Mouse (Mus musculus): ENCODE data around the gene Rptor. TPM values are rescaled to one million over a fixed set of nuclear protein-coding genes. Genes with fewer than 3 reads are reported as not detected.
A peak's percentile ranks its signal among the peaks of the same experiment; 100 is the strongest.

Gene Rptor
- polyA plus RNA-seq, 1 experiment from 2014 or later: 19.2 TPM

- 58% methylated on average over 5 of the region's 5 CpGs for WGBS
- no peak overlapping the region for H3K27ac ChIP-seq (ENCODE audit: low read depth, low read length)
- H3K4me2 ChIP-seq (ENCODE audit: low read depth, low read length, severe bottlenecking): no peak overlapping the region
- no peak for ATAC-seq (replicated peaks; ENCODE audit: low FRiP score)
- no peak overlapping the region for H3K9ac ChIP-seq (ENCODE audit: low read length)
- no peaks in the 10 kb centered on the region for H3K4me1 ChIP-seq (replicated peaks; ENCODE audit: control insufficient read depth, insufficient read depth, low read length)
- DNase-seq (ENCODE audit: low spot score): peak; percentile 83
- no peaks in the 10 kb centered on the region for H3K36me3 ChIP-seq (ENCODE audit: control insufficient read depth, insufficient read depth, low read length)
- H3K4me3 ChIP-seq (ENCODE audit: low read depth, low read length): no peak overlapping the region
- no peaks in the 10 kb centered on the region for H3K27me3 ChIP-seq (ENCODE audit: control insufficient read depth, insufficient read depth, low read length)
- H3K9me3 ChIP-seq (ENCODE audit: control insufficient read depth, low read length): no peaks in the 10 kb centered on the region
Measured at GRCm38 (mm10) chr11:119618763-119619162, 16.1 kb downstream of the Rptor start.

- Histone ChIP-seq H3K4me2 (ENCODE audit: low read depth, low read length, severe bottlenecking) (no peak overlapping the region), H3K9ac (ENCODE audit: low read length) (no peak overlapping the region), H3K27ac (ENCODE audit: low read depth, low read length) (no peak overlapping the region), H3K4me1 (replicated peaks; ENCODE audit: control insufficient read depth, insufficient read depth, low read length) (no peaks in the 10 kb centered on the region), H3K9me3 (ENCODE audit: control insufficient read depth, low read length) (no peaks in the 10 kb centered on the region), H3K36me3 (ENCODE audit: control insufficient read depth, insufficient read depth, low read length) (no peaks in the 10 kb centered on the region), H3K4me3 (ENCODE audit: low read depth, low read length) (no peak overlapping the region), H3K27me3 (ENCODE audit: control insufficient read depth, insufficient read depth, low read length) (no peaks in the 10 kb centered on the region)
- 75% methylated on average over 3 of the region's 3 CpGs for WGBS
- DNase-seq (ENCODE audit: low spot score) (no peak), ATAC-seq (replicated peaks; ENCODE audit: low FRiP score) (no peak)
Measured at GRCm38 (mm10) chr11:119621266-119621665, 18.6 kb downstream of the Rptor start.

- Histone ChIP-seq H3K27ac (ENCODE audit: low read depth, low read length) (no peak overlapping the region), H3K4me2 (ENCODE audit: low read depth, low read length, severe bottlenecking) (no peak overlapping the region), H3K9ac (ENCODE audit: low read length) (no peak overlapping the region), H3K4me1 (replicated peaks; ENCODE audit: control insufficient read depth, insufficient read depth, low read length) (no peaks in the 10 kb centered on the region), H3K27me3 (ENCODE audit: control insufficient read depth, insufficient read depth, low read length) (no peaks in the 10 kb centered on the region), H3K4me3 (ENCODE audit: low read depth, low read length) (no peak overlapping the region), H3K36me3 (ENCODE audit: control insufficient read depth, insufficient read depth, low read length) (no peaks in the 10 kb centered on the region), H3K9me3 (ENCODE audit: control insufficient read depth, low read length) (no peaks in the 10 kb centered on the region)
- ATAC-seq (replicated peaks; ENCODE audit: low FRiP score) (no peak), DNase-seq (ENCODE audit: low spot score) (no peak)
- WGBS: 83% methylated on average over 8 of the region's 8 CpGs
Measured at GRCm38 (mm10) chr11:119623800-119624199, 21.1 kb downstream of the Rptor start.

GRCm38 (mm10) chr11:119624401-119624800, 21.7 kb downstream of the Rptor start:
- Histone ChIP-seq H3K9me3 (ENCODE audit: control insufficient read depth, low read length) (no peaks in the 10 kb centered on the region), H3K27me3 (ENCODE audit: control insufficient read depth, insufficient read depth, low read length) (no peaks in the 10 kb centered on the region), H3K4me2 (ENCODE audit: low read depth, low read length, severe bottlenecking) (no peak overlapping the region), H3K4me3 (ENCODE audit: low read depth, low read length) (no peak overlapping the region), H3K36me3 (ENCODE audit: control insufficient read depth, insufficient read depth, low read length) (no peaks in the 10 kb centered on the region), H3K4me1 (replicated peaks; ENCODE audit: control insufficient read depth, insufficient read depth, low read length) (no peaks in the 10 kb centered on the region), H3K9ac (ENCODE audit: low read length) (no peak overlapping the region), H3K27ac (ENCODE audit: low read depth, low read length) (no peak overlapping the region)
- 82% methylated on average over 4 of the region's 4 CpGs for WGBS
- no peak for DNase-seq (ENCODE audit: low spot score)
- ATAC-seq (replicated peaks; ENCODE audit: low FRiP score): no peak

- no peak for DNase-seq (ENCODE audit: low spot score)
- H3K9me3 ChIP-seq (ENCODE audit: control insufficient read depth, low read length): no peaks in the 10 kb centered on the region
- ATAC-seq (replicated peaks; ENCODE audit: low FRiP score): no peak
- H3K4me1 ChIP-seq (replicated peaks; ENCODE audit: control insufficient read depth, insufficient read depth, low read length): no peaks in the 10 kb centered on the region
- H3K4me2 ChIP-seq (ENCODE audit: low read depth, low read length, severe bottlenecking): no peak overlapping the region
- no peaks in the 10 kb centered on the region for H3K27me3 ChIP-seq (ENCODE audit: control insufficient read depth, insufficient read depth, low read length)
- H3K9ac ChIP-seq (ENCODE audit: low read length): no peak overlapping the region
- no peaks in the 10 kb centered on the region for H3K36me3 ChIP-seq (ENCODE audit: control insufficient read depth, insufficient read depth, low read length)
- no peak overlapping the region for H3K4me3 ChIP-seq (ENCODE audit: low read depth, low read length)
- no peak overlapping the region for H3K27ac ChIP-seq (ENCODE audit: low read depth, low read length)
- WGBS: 70% methylated on average over 3 of the region's 3 CpGs
Measured at GRCm38 (mm10) chr11:119624955-119625354, 22.2 kb downstream of the Rptor start.

GRCm38 (mm10) chr11:119625476-119625875, 22.8 kb downstream of the Rptor start:
- Histone ChIP-seq H3K9me3 (ENCODE audit: control insufficient read depth, low read length) (no peaks in the 10 kb centered on the region), H3K36me3 (ENCODE audit: control insufficient read depth, insufficient read depth, low read length) (no peaks in the 10 kb centered on the region), H3K27ac (ENCODE audit: low read depth, low read length) (no peak overlapping the region), H3K9ac (ENCODE audit: low read length) (no peak overlapping the region), H3K4me2 (ENCODE audit: low read depth, low read length, severe bottlenecking) (no peak overlapping the region), H3K4me3 (ENCODE audit: low read depth, low read length) (no peak overlapping the region), H3K4me1 (replicated peaks; ENCODE audit: control insufficient read depth, insufficient read depth, low read length) (no peaks in the 10 kb centered on the region), H3K27me3 (ENCODE audit: control insufficient read depth, insufficient read depth, low read length) (no peaks in the 10 kb centered on the region)
- DNase-seq (ENCODE audit: low spot score) (no peak), ATAC-seq (replicated peaks; ENCODE audit: low FRiP score) (no peak)
- WGBS: 92% methylated on average over 6 of the region's 6 CpGs

- H3K27me3 ChIP-seq (ENCODE audit: control insufficient read depth, insufficient read depth, low read length): no peaks in the 10 kb centered on the region
- H3K9ac ChIP-seq (ENCODE audit: low read length): no peak overlapping the region
- H3K4me3 ChIP-seq (ENCODE audit: low read depth, low read length): no peak overlapping the region
- H3K27ac ChIP-seq (ENCODE audit: low read depth, low read length): no peak overlapping the region
- H3K4me2 ChIP-seq (ENCODE audit: low read depth, low read length, severe bottlenecking): no peak overlapping the region
- H3K4me1 ChIP-seq (replicated peaks; ENCODE audit: control insufficient read depth, insufficient read depth, low read length): no peaks in the 10 kb centered on the region
- 89% methylated on average over 6 of the region's 6 CpGs for WGBS
- H3K9me3 ChIP-seq (ENCODE audit: control insufficient read depth, low read length): no peaks in the 10 kb centered on the region
- no peak for DNase-seq (ENCODE audit: low spot score)
- no peak for ATAC-seq (replicated peaks; ENCODE audit: low FRiP score)
- H3K36me3 ChIP-seq (ENCODE audit: control insufficient read depth, insufficient read depth, low read length): no peaks in the 10 kb centered on the region
Measured at GRCm38 (mm10) chr11:119625943-119626342, 23.2 kb downstream of the Rptor start.

- H3K9me3 ChIP-seq (ENCODE audit: control insufficient read depth, low read length): no peaks in the 10 kb centered on the region
- DNase-seq (ENCODE audit: low spot score) (no peak), ATAC-seq (replicated peaks; ENCODE audit: low FRiP score) (no peak)
- no peak overlapping the region for H3K27ac ChIP-seq (ENCODE audit: low read depth, low read length)
- no peak overlapping the region for H3K9ac ChIP-seq (ENCODE audit: low read length)
- H3K36me3 ChIP-seq (ENCODE audit: control insufficient read depth, insufficient read depth, low read length): no peaks in the 10 kb centered on the region
- H3K4me1 ChIP-seq (replicated peaks; ENCODE audit: control insufficient read depth, insufficient read depth, low read length): no peaks in the 10 kb centered on the region
- 69% methylated on average over 3 of the region's 3 CpGs for WGBS
- no peak overlapping the region for H3K4me3 ChIP-seq (ENCODE audit: low read depth, low read length)
- no peaks in the 10 kb centered on the region for H3K27me3 ChIP-seq (ENCODE audit: control insufficient read depth, insufficient read depth, low read length)
- no peak overlapping the region for H3K4me2 ChIP-seq (ENCODE audit: low read depth, low read length, severe bottlenecking)
Measured at GRCm38 (mm10) chr11:119627243-119627642, 24.5 kb downstream of the Rptor start.

- Histone ChIP-seq H3K9me3 (ENCODE audit: control insufficient read depth, low read length) (no peaks in the 10 kb centered on the region), H3K4me2 (ENCODE audit: low read depth, low read length, severe bottlenecking) (no peak overlapping the region), H3K36me3 (ENCODE audit: control insufficient read depth, insufficient read depth, low read length) (no peaks in the 10 kb centered on the region), H3K4me1 (replicated peaks; ENCODE audit: control insufficient read depth, insufficient read depth, low read length) (no peaks in the 10 kb centered on the region), H3K4me3 (ENCODE audit: low read depth, low read length) (no peak overlapping the region), H3K27me3 (ENCODE audit: control insufficient read depth, insufficient read depth, low read length) (no peaks in the 10 kb centered on the region), H3K9ac (ENCODE audit: low read length) (no peak overlapping the region), H3K27ac (ENCODE audit: low read depth, low read length) (no peak overlapping the region)
- WGBS: 88% methylated on average over 3 of the region's 3 CpGs
- no peak for DNase-seq (ENCODE audit: low spot score)
- ATAC-seq (replicated peaks; ENCODE audit: low FRiP score): no peak
Measured at GRCm38 (mm10) chr11:119629072-119629471, 26.4 kb downstream of the Rptor start.

Measured in forebrain, embryonic 11.5 days (tissue).